Mouse (Mus musculus) right cerebral cortex, adult 18-20 months (tissue): ENCODE measurements at regions not wholly inside any gene's neighbourhood (a gene's known extent, or its start where the extent isn't known, plus 50 kb on each side); places are given as distances from the start of the nearest gene placed in this dataset.

Source experiments
- DNase-seq: peaks from one replicate; pipeline ENCODE4 v3.0.0; 2022; ENCODE audit warnings: mixed read lengths

DNA sequence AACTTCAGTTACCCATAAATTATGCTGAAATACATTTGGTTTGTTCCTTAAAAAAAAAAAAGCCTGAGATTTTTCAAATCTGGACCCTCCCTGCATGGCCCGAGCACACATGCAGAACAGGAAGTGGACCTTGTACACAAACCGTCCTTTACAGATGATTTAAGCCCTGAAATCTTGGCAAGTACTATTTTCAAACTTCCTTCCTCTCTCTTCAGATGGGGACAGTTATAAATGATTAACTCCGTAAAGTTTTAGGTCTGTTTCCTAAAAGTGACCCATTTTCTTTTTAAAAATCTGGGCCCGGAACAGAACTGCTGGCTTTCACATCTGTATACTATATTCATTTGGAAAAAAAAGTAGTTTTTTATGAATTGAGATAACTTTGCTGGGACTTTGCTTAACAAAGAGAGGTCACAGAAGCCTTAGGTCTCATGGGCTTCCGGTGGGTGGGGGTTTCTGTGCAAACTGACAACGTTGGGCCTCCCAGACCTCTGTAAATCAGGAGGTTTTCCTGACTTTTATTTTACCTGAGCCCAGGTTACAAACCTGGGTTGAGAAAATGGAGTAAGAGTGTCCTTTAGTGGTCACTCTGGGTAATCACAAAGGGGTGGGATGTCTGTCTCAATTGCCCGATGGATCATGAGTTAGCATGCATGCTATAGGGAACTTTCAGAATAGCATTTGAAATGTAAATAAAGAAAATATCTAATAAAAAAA, 368.4 kb downstream of the Ankrd50 start:
- no peak for DNase-seq

DNA sequence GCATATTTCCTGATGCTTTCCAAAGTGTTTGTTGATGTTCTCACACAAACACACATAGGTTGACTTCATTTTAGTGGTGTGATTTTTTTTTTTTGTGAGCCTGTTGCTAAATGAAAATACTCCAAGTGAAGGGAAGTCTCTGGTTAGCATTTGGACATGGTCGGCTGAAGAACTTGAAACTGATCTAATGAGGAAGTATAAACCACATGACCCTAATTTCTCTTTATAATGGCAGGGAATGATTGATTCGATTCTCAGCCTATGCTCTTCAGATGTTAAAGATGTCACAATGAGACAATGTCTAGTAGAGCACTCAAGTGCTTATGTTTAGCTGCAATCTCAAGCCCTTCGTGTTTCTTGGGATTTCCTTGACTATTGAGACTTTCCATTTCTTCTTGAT, 372.1 kb downstream of the Ankrd50 start:
- no peak for DNase-seq

DNA sequence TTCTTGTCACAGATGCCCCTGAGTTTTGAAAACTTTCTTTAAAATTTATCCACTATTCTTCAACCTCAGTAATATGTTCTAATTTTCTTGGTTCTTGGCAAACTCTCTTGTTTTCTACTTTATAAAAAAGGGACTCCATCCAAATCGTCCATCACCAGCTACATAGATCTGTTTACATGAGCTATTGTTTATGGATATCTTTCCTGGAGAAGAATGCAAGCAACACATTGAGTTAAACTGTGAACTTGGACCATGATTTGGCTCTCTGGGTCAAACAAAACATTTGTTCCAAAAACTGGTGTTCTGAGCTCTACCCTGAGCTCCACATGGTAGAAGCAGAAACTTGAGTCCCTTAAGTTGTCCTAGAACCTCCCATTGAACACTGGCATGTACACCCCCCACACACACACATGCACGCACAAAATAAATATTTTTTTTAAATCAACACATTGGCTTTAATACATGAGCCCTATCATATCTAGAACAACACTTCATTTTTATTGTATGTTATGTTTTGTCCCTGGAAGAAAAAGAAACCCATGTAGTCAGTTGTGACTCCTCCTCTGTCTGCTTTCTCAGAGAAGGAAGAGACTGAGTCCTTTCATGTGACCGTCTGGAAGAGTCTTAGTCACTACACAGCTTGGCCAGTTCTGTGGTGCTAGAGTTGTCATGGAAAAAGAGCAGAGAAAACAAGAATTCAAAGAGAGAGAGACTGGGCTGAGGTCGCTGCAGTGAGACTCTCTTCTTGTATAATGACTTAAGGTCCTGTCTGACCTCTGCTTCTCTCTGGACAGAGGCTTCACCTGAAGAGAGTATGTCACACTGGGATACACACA, 379.4 kb downstream of the Ankrd50 start:
- DNase-seq: no peak

DNA sequence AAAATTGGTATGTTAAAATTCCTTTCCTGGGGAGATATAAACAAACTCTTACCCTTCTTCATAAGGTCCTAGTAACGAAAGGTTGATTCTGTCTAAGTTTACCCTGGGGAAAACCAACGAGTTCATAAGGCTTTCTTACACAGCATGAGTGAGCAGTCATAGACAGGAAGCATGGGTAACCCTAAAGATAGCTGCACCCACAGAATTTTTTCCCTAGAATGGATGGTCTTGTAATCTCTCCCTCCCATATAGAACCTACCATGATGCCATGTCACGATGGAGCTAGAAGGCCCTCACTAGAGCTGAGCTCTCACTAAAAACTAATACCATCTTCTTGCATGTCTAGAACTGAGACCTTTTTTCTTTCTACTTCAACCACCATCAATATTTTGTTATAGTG, 380.1 kb upstream of the Gm5148 start:
- DNase-seq: no peak

DNA sequence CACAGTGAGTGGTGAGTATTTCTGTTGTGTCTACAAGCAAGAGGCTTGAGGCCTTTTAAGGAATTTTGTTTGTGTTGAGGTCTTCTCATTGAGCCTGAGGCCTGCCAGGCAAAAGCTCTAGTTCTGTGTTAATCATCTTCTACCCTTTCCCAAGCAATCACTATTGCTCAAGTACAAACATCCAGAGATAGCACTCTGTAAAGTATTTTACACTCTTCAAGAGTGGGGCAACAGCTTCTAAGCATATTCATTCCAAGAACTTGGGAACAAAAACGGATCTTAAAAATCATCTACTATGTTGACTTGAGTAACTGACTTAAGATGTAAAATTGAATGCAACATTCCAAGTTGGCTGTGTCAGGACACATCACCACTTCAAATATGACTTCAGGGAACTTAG, 378.7 kb upstream of the Gm5148 start:
- no peak for DNase-seq

DNA sequence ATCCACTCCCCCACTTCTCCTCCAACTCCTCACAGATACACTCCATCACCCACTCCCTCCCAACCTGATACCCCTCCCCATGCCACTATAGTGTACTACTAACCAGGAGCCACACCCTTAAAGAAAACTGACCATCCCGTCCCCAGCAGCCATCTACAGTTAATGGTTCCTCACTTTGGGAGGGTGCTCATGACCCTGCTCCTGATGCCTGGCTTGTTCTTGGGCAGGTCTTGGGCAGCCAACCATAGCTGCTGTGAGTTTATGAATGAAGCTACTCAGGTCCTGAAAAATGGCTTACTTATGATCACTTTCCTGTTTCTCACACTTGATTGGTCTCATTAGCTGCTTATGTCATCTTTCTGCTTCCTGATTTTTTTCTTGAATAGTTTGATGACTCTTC, 377.9 kb upstream of the Gm5148 start:
- no peak for DNase-seq

DNA sequence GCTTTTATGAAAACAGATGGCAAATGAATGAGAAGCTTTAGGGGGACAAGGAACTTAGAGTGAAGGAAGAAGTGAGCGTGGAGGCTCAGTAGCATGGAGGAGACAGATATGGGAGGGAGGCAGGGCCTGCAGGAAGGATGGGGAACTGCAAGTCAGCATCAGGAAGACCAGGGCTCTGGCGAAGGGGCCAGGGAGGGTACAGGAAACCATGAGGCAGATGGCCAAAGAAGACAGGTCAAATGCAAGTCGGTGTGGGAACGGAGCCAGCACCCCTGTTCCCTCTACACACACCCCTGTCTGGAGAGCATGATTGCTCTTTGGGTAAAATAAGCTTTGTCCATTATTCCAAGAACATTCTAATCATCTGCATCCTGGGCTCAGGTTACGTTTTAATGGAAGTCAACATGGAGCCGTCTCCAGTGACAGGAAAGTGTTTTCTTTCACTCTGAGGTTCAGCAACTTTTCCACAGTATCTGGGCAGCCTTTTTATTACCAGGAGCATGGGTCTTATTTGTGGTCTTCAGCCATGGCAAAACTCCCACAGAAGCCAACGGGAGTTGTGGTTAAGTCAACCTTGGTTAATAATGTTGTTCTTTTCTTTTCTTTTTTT, 370.2 kb upstream of the Gm5148 start:
- DNase-seq: peak; percentile 3

DNA sequence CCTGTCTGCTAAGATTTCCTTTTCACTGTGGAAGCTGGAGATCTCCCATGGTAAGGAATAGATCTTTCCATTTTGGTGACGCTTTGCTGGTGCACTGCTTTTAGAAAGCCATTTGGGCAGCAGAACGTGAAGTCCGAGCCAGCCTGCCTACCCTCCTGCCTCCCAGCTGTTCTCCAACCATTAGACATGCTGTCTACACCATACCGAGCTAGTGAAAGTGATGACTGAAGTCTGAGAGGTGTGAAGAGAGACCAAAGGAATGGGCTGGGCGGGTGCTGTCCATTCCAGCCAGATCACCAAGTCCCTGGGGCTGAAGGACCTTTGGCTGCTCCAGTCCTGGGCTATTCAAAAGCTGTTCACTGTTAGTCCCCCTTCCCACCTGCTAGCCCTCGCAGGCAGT, 360.3 kb upstream of the Gm5148 start:
- no peak for DNase-seq

DNA sequence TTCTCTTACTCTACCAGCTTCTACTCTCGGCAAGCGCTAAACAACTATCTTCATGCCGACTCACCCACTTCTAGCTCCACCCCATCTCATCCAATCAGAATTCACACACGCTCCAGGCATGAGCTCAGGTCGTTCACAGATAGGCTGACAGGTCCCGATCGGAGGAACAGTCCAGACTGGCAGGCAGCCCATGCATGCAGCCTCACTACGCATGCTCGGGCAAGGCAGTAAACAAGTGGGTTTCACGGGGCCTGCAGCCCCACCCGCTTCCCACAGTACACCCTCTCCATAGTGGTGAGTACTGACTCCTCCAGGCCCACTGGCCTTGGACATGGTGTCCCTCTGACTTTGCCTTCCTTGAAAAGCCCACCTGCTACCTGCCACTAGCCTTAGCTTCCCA, 358.1 kb upstream of the Gm5148 start:
- no peak for DNase-seq

DNA sequence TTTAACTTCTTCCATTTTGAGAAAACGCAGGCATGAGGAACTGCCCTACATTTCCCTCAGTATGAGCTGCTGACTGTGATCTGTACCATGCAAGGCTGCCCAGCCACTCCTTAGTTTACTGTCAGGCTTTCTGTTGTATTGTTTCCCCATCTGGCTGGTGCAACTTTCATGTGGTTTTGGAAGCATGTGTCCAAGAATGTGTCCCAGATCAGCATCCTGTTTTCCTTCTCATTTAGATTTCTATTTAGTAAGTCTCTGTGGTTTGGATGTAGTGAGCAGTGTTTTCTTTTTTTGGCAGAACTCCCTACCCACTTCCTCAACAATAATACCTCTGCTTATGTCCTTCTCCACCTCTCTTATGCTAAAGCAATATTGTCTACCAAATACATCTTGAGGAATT, 352.5 kb upstream of the Gm5148 start:
- DNase-seq: peak; percentile 31

DNA sequence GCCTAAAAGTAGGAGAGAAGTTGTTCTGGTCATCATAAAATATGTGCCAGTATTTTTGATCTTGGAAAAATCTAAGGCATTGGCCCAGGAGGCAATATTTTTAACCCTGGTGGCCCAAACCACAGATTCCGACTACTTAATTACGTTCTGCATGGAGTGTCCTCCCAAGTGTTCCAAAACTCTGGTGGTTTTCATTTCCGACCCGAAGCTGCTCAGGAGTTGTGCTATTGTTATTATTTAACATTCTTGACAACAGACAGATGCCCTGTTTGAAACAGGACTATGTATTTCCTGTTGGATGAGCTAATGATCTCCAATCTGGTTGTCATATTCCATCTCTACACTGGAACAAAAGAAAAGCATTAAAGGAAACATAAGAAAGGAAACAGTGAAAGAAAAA, 349.7 kb upstream of the Gm5148 start:
- DNase-seq: no peak

DNA sequence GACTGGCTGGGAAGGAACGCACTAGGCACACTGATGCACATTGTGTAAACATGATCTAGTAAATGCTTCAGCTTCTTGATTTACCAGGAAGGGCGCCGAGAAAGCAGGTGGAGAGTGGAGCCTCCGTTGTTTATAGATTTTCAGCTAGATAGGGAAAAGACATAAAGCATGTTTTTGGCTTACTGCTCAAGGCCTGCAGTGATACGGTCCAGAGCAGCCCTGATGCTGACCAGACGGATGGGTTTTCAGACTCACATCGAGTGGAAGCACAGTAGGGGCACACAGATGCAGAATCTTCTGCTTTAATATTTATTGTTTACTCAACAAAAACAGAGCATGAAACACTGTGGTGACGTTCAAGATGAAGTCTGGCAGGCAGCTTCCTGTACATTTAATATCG, 331.3 kb upstream of the Gm5148 start:
- DNase-seq: no peak

DNA sequence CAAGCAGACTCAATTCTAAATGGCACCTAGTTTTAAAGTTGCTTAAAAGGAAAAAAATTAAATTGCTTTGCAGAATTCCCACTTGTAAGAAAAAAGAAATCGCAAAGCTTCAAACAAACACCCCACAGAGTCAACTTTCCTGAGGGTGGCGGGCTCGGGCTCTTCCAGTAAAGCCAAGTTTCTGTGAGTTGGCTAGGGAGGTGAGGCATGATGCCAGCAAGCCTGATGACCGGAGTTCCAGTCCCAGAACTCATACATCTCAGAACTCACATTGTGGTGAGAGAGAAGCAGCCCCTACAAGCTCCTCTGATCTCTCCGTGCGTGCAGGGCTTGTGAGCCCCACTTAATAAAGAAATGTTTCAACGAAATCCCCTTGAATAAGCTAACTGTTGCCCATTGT, 328.7 kb upstream of the Gm5148 start:
- no peak for DNase-seq

DNA sequence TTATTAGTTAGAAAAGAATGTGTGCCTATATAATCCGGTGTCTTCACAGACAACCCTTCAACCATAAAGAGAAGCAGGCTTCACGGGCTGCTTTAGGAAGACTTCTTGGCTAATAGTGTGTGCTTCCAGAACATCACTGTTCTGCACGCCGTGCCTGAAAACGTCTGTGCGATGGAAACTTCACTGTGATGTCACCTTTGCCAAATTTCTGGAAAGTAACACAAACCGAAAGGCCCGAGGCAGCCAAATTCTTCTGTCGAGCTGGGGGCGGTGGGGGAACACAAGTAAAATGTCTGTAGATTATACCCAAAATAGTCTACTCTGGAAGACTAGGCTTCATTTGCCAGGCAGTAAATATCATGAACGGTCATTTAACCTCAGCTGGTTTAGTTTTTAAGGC, 327.5 kb upstream of the Gm5148 start:
- DNase-seq: peak; percentile 10

DNA sequence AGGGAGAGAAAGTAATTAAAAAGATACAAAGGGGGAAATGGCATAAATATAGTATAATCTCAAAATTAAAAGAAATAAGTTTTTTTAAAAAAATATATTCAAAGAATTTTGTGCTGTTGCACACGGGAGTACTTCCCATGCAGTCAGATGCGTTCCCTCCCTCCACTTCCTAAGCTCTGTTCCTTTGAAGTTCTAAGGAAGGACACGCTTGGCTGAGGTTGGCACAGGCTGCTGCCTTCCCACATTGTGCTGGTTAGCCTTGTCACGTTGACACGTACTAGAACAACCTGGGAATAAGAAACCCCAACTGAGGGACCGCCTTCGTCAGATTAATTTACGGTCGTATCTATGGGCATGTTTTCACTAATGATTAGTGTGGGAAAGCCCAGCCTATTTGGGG, 326.6 kb upstream of the Gm5148 start:
- DNase-seq: no peak

DNA sequence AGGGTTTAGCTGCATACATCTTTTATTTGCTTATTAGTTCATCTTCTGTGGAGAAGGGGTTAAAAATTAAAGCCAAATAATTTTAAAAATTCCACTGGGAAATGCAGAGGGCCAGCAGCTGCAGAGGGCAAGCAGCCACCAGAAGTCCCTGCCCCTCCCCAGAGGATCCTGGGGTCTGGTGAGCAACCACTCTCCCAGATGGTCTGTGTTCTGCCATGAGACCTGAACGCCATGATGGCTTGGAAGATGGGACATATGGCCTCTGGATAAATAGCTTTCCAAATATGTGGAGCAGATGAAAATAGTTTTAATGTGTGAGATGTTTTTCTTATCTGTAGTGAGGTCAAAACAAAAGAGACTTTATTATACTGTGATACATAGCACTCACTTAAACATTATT, 326.1 kb upstream of the Gm5148 start:
- no peak for DNase-seq

DNA sequence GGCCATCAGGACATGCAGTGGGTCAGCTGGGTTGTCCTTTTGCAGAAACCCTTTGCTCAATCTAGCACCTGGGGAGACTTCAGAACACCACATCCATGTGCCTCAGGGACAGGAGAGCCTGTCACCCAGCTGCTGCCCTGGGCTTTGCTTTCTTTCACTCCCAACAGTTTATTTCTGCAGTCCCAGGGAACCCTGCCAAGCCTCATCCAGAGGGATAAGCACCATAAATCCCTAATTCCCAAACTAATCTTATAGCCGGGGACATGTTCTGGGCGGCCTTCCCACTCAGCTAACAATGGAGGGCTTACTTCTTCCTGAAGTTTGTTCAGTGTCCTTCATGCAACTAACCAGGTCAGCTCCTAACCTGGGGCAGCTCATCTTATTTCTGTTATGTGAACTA, 325.0 kb upstream of the Gm5148 start:
- DNase-seq: no peak

DNA sequence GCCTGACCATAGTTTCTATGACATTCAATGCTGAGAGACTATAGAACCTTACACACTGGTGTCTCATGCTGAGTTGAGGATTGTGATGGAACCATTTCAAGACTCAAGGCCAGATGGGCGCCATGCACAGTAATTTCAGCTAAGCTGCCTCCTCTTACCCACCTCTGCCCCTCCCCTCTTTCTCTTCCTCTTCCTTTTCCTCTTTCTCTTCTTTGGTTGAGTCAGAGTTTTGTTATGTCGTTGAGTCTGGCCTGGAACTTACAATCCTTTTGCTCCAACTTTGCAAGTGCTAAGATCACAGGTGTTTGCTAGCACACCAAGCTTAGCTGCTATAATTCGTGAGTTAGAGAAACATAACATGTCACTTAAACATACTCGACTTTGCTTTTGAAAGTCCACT, 323.2 kb upstream of the Gm5148 start:
- no peak for DNase-seq

DNA sequence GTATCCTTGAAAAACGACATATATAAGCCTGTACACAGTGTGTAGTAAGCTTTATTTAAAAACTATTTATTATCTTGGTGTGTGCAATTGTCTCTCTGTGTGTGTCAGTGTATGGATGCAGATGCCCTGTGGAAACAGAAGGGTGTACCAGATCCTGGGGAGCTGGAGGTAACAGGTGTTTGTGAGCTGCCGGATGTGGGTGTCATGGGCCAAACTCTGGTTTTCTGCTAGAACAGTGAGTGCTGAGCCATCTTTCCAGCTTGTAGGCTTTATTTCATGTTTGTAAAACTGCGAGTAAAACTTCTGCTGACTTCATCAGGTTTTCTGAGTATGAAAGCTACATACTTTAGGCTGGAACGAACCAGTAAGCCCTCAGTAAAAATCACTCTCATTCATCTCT, 322.3 kb upstream of the Gm5148 start:
- DNase-seq: no peak

DNA sequence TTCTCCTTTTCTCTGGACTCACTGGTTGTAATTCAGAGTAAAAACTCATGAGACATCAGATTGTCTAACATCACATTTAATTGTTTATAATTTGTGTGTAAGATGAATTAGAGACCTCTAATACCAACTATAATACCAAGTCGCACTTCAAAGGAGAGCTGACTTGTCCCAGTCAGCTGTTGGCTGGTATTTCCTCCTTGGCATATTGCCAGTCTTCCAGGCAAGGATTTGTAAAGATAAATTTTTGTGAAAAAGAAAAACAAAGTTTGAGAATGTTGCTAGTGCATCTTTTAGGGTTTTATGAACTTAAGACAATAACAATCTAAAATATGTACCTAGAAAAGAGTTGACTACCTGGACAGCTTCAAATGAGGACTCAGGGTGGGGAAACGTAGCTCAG, 321.7 kb upstream of the Gm5148 start:
- DNase-seq: no peak

DNA sequence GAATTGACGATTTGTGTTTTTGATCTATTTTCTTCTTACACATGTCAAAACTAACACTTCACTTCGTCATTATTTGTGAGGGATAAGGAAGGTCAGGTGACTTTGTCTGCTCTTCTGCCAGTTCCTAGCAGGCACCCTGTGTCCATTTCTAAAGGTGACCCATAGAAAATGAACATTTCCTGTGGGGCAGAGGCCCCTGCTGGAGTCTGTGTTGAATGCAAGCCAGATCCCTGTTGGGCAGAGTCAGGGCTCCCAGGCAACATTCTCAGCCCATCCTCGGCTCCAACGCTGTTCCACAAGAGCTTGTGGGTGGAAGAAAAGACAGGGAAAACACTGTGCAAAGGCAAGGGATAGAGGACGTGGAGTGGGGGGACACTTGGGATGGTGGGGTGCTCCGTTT, 321.2 kb upstream of the Gm5148 start:
- DNase-seq: no peak

DNA sequence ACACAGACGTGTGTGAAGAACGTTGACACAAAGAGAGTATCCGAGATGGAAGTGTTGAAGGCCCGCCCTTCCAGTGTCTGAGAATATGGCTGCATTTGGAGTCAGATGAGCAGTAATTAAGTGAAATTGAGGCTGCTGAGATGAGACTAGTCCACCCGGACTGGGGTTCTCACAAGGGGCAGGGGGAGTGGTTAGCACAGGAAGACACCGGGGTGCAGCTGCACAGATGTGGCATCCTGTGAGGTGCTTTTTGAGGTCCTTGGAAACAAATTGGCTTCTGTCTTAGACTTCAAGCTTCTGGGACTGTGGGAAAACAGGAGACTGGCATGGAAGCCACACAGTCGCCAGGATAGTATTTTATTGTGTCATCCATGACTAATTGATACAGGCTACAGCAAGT, 320.0 kb upstream of the Gm5148 start:
- no peak for DNase-seq

DNA sequence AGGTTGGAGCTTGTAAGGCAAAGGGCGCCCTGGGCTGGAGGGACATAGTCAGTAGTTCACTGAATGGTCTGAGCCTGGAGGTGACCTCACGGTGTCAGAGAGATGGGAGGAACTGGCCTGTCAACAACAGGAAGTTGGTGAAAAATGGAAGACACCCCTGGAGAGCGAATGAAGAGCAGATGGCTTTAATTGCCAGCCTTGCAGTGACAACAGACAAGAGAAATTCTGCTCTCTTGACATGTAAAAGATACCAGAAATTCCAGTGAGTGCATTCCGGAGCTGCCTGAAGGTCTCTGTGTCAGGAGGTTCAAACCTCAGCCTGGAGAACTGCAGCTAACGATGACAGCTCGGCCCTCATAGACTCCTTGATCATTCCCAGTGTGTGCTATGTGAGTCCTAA, 318.3 kb upstream of the Gm5148 start:
- no peak for DNase-seq

DNA sequence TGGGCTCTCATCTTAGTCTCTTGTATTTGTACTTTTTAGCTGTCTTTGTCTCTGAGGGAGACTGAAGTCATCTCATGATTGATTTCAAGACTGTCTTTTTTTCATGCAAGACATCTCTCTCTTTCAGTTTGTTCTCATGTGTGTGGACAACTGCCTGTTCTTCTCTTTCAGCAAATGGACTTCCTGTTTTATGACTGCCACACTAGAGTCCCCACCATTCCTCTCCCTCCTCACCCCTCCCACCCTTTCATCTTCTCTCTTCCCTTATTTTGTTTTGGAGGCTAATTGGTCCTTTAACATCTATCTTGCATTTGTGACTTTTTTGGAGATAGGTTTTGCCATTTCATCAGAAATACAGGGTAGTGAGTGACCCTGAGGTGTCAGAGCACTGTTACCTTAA, 311.8 kb upstream of the Gm5148 start:
- no peak for DNase-seq
